Mouse (Mus musculus) heart, embryonic 11.5 days (tissue): ENCODE measurements around the gene Morf4l1. TPM values are rescaled to one million over a fixed set of nuclear protein-coding genes. Genes with fewer than 3 reads are reported as not detected.
"Not testable (repeated sequence)": the region's sequence is repeated elsewhere in the genome, so short reads cannot be mapped to it uniquely, and the experiment has no call there.

Source experiments
- ATAC-seq: fragments of 200-750 bp; cut with Nextera tagmentation; replicated peaks from 2 replicates; pipeline ENCODE4 v1.8.0; 2017; ENCODE audit warnings: moderate library complexity; ENCODE audit not compliant: insufficient number of reproducible peaks, low FRiP score, low TSS enrichment
- H3K27ac ChIP-seq: fragments of 300-500 bp; sonication (generic); 2 replicates; pipeline ENCODE4 v1.5.1; 2014; ENCODE audit warnings: mild to moderate bottlenecking, low read depth, low read length
- H3K27me3 ChIP-seq: fragments of 300-500 bp; sonication (generic); 2 replicates; pipeline ENCODE4 v1.6.1; 2014; ENCODE audit warnings: mild to moderate bottlenecking, low read length, mixed read lengths; ENCODE audit not compliant: control insufficient read depth, insufficient read depth
- H3K36me3 ChIP-seq: fragments of 300-500 bp; sonication (generic); 2 replicates; pipeline ENCODE4 v1.6.1; 2014; ENCODE audit warnings: mild to moderate bottlenecking, low read length, moderate library complexity, mixed read lengths; ENCODE audit not compliant: control insufficient read depth, insufficient read depth
- H3K4me1 ChIP-seq: fragments of 300-500 bp; sonication (generic); 2 replicates; pipeline ENCODE4 v1.6.1; 2014; ENCODE audit warnings: low read length; ENCODE audit not compliant: control insufficient read depth, insufficient read depth
- H3K4me2 ChIP-seq: fragments of 300-500 bp; sonication (generic); 2 replicates; pipeline ENCODE4 v1.6.1; 2014; ENCODE audit warnings: mild to moderate bottlenecking, moderate library complexity
- H3K4me3 ChIP-seq: fragments of 300-500 bp; sonication (generic); 2 replicates; pipeline ENCODE4 v1.5.1; 2014; ENCODE audit warnings: low read depth, low read length
- H3K9ac ChIP-seq: fragments of 300-500 bp; sonication (generic); 2 replicates; pipeline ENCODE4 v1.6.1; 2014; ENCODE audit warnings: mild to moderate bottlenecking, low read depth, low read length, moderate library complexity
- H3K9me3 ChIP-seq: fragments of 300-500 bp; sonication (generic); replicated peaks from 2 replicates; pipeline ENCODE4 v1.6.1; 2016; ENCODE audit warnings: low read length; ENCODE audit not compliant: control insufficient read depth
- WGBS: fragments of 180-500 bp; shearing (Covaris S2); extraction: QIAGEN DNeasy Blood & Tissue Kit; methylation state at CpG from one replicate; pipeline ENCODE4 v1.1.7; 2014; ENCODE audit not compliant: insufficient replicate concordance; 5-methylcytosine and 5-hydroxymethylcytosine counted together
- polyA plus RNA-seq: library from polyadenylated mRNA; unstranded; fragments of >200 nt; fragmentation: Nextera tagmentation; extraction: Ambion mirVana; gene quantifications from 2 replicates; pipeline ENCODE4 v1.2.1, GENCODE M21; 2014

Gene Morf4l1
- polyA plus RNA-seq, 1 experiment from 2014 or later = 376 TPM

- Histone ChIP-seq H3K36me3 (peaks cover 8% of the 10 kb centered on the region), H3K9me3 (no peaks in the 10 kb centered on the region), H3K4me2 (no peak overlapping the region), H3K4me1 (no peaks in the 10 kb centered on the region), H3K27me3 (no peaks in the 10 kb centered on the region), H3K9ac (no peak overlapping the region), H3K27ac (no peak overlapping the region), H3K4me3 (no peak overlapping the region)
- ATAC-seq = no peak
- WGBS = 84% methylated on average over 3 of the region's 3 CpGs
Measured at GRCm38 (mm10) chr9:90084152-90084551, 30.4 kb downstream of the Morf4l1 start.

- H3K4me1 ChIP-seq = no peaks in the 10 kb centered on the region
- no peak for ATAC-seq
- WGBS = 90% methylated on average over 1 of the region's 1 CpGs
- no peak overlapping the region for H3K27ac ChIP-seq
- H3K9me3 ChIP-seq = no peaks in the 10 kb centered on the region
- H3K4me2 ChIP-seq = no peak overlapping the region
- no peak overlapping the region for H3K9ac ChIP-seq
- no peaks in the 10 kb centered on the region for H3K27me3 ChIP-seq
- H3K36me3 ChIP-seq = peaks cover 4% of the 10 kb centered on the region
- H3K4me3 ChIP-seq = no peak overlapping the region
Measured at GRCm38 (mm10) chr9:90082992-90083391, 31.6 kb downstream of the Morf4l1 start.

GRCm38 (mm10) chr9:90081961-90082360 lies 32.6 kb downstream of the Morf4l1 start:
- not testable (repeated sequence) for H3K9ac ChIP-seq, H3K4me1 ChIP-seq, H3K4me3 ChIP-seq, H3K4me2 ChIP-seq, ATAC-seq, H3K36me3 ChIP-seq, H3K27ac ChIP-seq, H3K27me3 ChIP-seq, H3K9me3 ChIP-seq
- WGBS = 71% methylated on average over 6 of the region's 6 CpGs

GRCm38 (mm10) chr9:90076849-90077461 lies 37.6 kb downstream of the Morf4l1 start:
- Histone ChIP-seq H3K27ac (no peak overlapping the region), H3K27me3 (no peaks in the 10 kb centered on the region), H3K4me2 (no peak overlapping the region), H3K36me3 (no peaks in the 10 kb centered on the region), H3K4me1 (no peaks in the 10 kb centered on the region), H3K4me3 (no peak overlapping the region), H3K9ac (no peak overlapping the region), H3K9me3 (no peaks in the 10 kb centered on the region)
- no peak for ATAC-seq
- WGBS = 56% methylated on average over 8 of the region's 8 CpGs

GRCm38 (mm10) chr9:90076131-90076530 lies 38.4 kb downstream of the Morf4l1 start:
- Histone ChIP-seq H3K27ac (no peak overlapping the region), H3K36me3 (no peaks in the 10 kb centered on the region), H3K4me3 (no peak overlapping the region), H3K4me2 (no peak overlapping the region), H3K9me3 (no peaks in the 10 kb centered on the region), H3K27me3 (no peaks in the 10 kb centered on the region), H3K4me1 (no peaks in the 10 kb centered on the region), H3K9ac (no peak overlapping the region)
- no peak for ATAC-seq
- 79% methylated on average over 5 of the region's 5 CpGs for WGBS

- H3K27me3 ChIP-seq = no peaks in the 10 kb centered on the region
- H3K4me2 ChIP-seq = no peak overlapping the region
- no peak overlapping the region for H3K27ac ChIP-seq
- no peaks in the 10 kb centered on the region for H3K9me3 ChIP-seq
- WGBS = 58% methylated on average over 4 of the region's 4 CpGs
- H3K4me3 ChIP-seq = no peak overlapping the region
- H3K9ac ChIP-seq = no peak overlapping the region
- H3K36me3 ChIP-seq = no peaks in the 10 kb centered on the region
- ATAC-seq = no peak
- H3K4me1 ChIP-seq = no peaks in the 10 kb centered on the region
Measured at GRCm38 (mm10) chr9:90075336-90075735, 39.2 kb downstream of the Morf4l1 start.

- no peak overlapping the region for H3K4me2 ChIP-seq
- no peak overlapping the region for H3K9ac ChIP-seq
- no peaks in the 10 kb centered on the region for H3K27me3 ChIP-seq
- no peaks in the 10 kb centered on the region for H3K9me3 ChIP-seq
- ATAC-seq = no peak
- no peaks in the 10 kb centered on the region for H3K36me3 ChIP-seq
- H3K27ac ChIP-seq = no peak overlapping the region
- no peak overlapping the region for H3K4me3 ChIP-seq
- 69% methylated on average over 7 of the region's 7 CpGs for WGBS
- H3K4me1 ChIP-seq = no peaks in the 10 kb centered on the region
Measured at GRCm38 (mm10) chr9:90070174-90070573, 44.4 kb downstream of the Morf4l1 start.

- H3K9ac ChIP-seq = no peak overlapping the region
Measured at GRCm38 (mm10) chr9:90069485-90069884, 45.1 kb downstream of the Morf4l1 start.

GRCm38 (mm10) chr9:90068786-90069185 lies 45.8 kb downstream of the Morf4l1 start:
- no peak for ATAC-seq
- Histone ChIP-seq H3K4me1 (no peaks in the 10 kb centered on the region), H3K9me3 (no peaks in the 10 kb centered on the region), H3K27ac (no peak overlapping the region), H3K27me3 (no peaks in the 10 kb centered on the region), H3K4me3 (no peak overlapping the region), H3K9ac (no peak overlapping the region), H3K4me2 (no peak overlapping the region), H3K36me3 (no peaks in the 10 kb centered on the region)
- 79% methylated on average over 6 of the region's 6 CpGs for WGBS

More at GRCm38 (mm10) chr9:90069485-90069884, 45.1 kb downstream of the Morf4l1 start:
- WGBS = 60% methylated on average over 7 of the region's 7 CpGs
- no peak overlapping the region for H3K4me3 ChIP-seq
- H3K27me3 ChIP-seq = no peaks in the 10 kb centered on the region
- H3K9me3 ChIP-seq = no peaks in the 10 kb centered on the region
- H3K27ac ChIP-seq = no peak overlapping the region
- no peaks in the 10 kb centered on the region for H3K36me3 ChIP-seq
- no peak for ATAC-seq
- no peak overlapping the region for H3K4me2 ChIP-seq
- no peaks in the 10 kb centered on the region for H3K4me1 ChIP-seq
